Mouse (Mus musculus) liver, embryonic 12.5 days (tissue): ENCODE data around the gene Cbr4. TPM values are rescaled to one million over a fixed set of nuclear protein-coding genes. Genes with fewer than 3 reads are reported as not detected.

Source experiments
- ATAC-seq: fragments of 200-750 bp; cut with Nextera tagmentation; 2 replicates; pipeline ENCODE4 v1.8.0; 2017; ENCODE audit warnings: moderate number of reproducible peaks, mild to moderate bottlenecking, moderate library complexity
- H3K27ac ChIP-seq: fragments of 300-500 bp; sonication (generic); 2 replicates; pipeline ENCODE4 v1.5.1; 2016; ENCODE audit warnings: mild to moderate bottlenecking
- H3K27me3 ChIP-seq: fragments of 300-500 bp; sonication (generic); replicated peaks from 2 replicates; pipeline ENCODE4 v1.6.1; 2016; ENCODE audit warnings: mild to moderate bottlenecking, moderate library complexity
- H3K36me3 ChIP-seq: fragments of 300-500 bp; sonication (generic); 2 replicates; pipeline ENCODE4 v1.6.1; 2016; ENCODE audit warnings: mild to moderate bottlenecking, moderate library complexity
- H3K4me1 ChIP-seq: fragments of 300-500 bp; sonication (generic); 2 replicates; pipeline ENCODE4 v1.6.1; 2016
- H3K4me2 ChIP-seq: fragments of 300-500 bp; sonication (generic); 2 replicates; pipeline ENCODE4 v1.6.1; 2016; ENCODE audit warnings: mild to moderate bottlenecking, moderate library complexity
- H3K4me3 ChIP-seq: fragments of 300-500 bp; sonication (generic); 2 replicates; pipeline ENCODE4 v1.5.1; 2016; ENCODE audit warnings: mild to moderate bottlenecking, moderate library complexity
- H3K9ac ChIP-seq: fragments of 300-500 bp; sonication (generic); 2 replicates; pipeline ENCODE4 v1.6.1; 2016; ENCODE audit warnings: mild to moderate bottlenecking, moderate library complexity
- H3K9me3 ChIP-seq: fragments of 300-500 bp; sonication (generic); replicated peaks from 2 replicates; pipeline ENCODE4 v1.6.1; 2016; ENCODE audit warnings: mild to moderate bottlenecking, moderate library complexity
- WGBS: fragments of 180-500 bp; shearing (Covaris S2); methylation state at CpG from one replicate; pipeline ENCODE4 v1.1.7; 2016; ENCODE audit not compliant: insufficient replicate concordance; 5-methylcytosine and 5-hydroxymethylcytosine counted together
- polyA plus RNA-seq: library from polyadenylated mRNA; unstranded; fragments of >200 nt; fragmentation: Nextera tagmentation; extraction: Ambion mirVana; gene quantifications from 2 replicates; pipeline ENCODE4 v1.2.1, GENCODE M21; 2016

Cbr4 gene
- polyA plus RNA-seq, 1 experiment from 2014 or later, result 19.6 TPM

- H3K27ac ChIP-seq, result no peak overlapping the region
- H3K36me3 ChIP-seq, result 0 out of 2 replicates have a peak, but pooled peaks cover 2% of the 10 kb centered on the region
- H3K4me3 ChIP-seq, result no peak overlapping the region
- H3K9ac ChIP-seq, result no peak overlapping the region
- no peak for ATAC-seq
- 43% methylated on average over 6 of the region's 6 CpGs for WGBS
- no peaks in the 10 kb centered on the region for H3K9me3 ChIP-seq
- H3K4me1 ChIP-seq, result peaks cover 21% of the 10 kb centered on the region
- no peaks in the 10 kb centered on the region for H3K27me3 ChIP-seq
- H3K4me2 ChIP-seq, result no peak overlapping the region
These were observed 41.1 kb downstream of the Cbr4 start for GRCm38 (mm10) chr8:61528642-61529041.

- ATAC-seq, result no peak
- Histone ChIP-seq H3K27me3 (no peaks in the 10 kb centered on the region), H3K36me3 (0 out of 2 replicates have a peak, but pooled peaks cover 2% of the 10 kb centered on the region), H3K27ac (no peak overlapping the region), H3K4me3 (0 out of 2 replicates have a peak overlapping the region, but pooled peaks have one; percentile 13), H3K9ac (no peak overlapping the region), H3K4me1 (peaks cover 27% of the 10 kb centered on the region), H3K4me2 (peak overlapping the region; percentile 34), H3K9me3 (no peaks in the 10 kb centered on the region)
- 41% methylated on average over 22 of the region's 22 CpGs for WGBS
These were observed 44.6 kb downstream of the Cbr4 start for GRCm38 (mm10) chr8:61531944-61532795.

GRCm38 (mm10) chr8:61532831-61533230 lies 45.3 kb downstream of the Cbr4 start:
- Histone ChIP-seq H3K36me3 (0 out of 2 replicates have a peak, but pooled peaks cover 2% of the 10 kb centered on the region), H3K27ac (no peak overlapping the region), H3K4me2 (no peak overlapping the region), H3K9ac (no peak overlapping the region), H3K4me3 (no peak overlapping the region), H3K27me3 (no peaks in the 10 kb centered on the region), H3K9me3 (no peaks in the 10 kb centered on the region), H3K4me1 (peaks cover 27% of the 10 kb centered on the region)
- 76% methylated on average over 5 of the region's 5 CpGs for WGBS
- ATAC-seq, result no peak

GRCm38 (mm10) chr8:61533356-61533926 lies 45.9 kb downstream of the Cbr4 start:
- no peak for ATAC-seq
- peaks cover 23% of the 10 kb centered on the region for H3K4me1 ChIP-seq
- peak overlapping the region; percentile 13; the same call in 1 of the 2 replicates for H3K4me2 ChIP-seq
- 0 out of 2 replicates have a peak, but pooled peaks cover 2% of the 10 kb centered on the region for H3K36me3 ChIP-seq
- no peak overlapping the region for H3K9ac ChIP-seq
- H3K27me3 ChIP-seq, result no peaks in the 10 kb centered on the region
- no peak overlapping the region for H3K4me3 ChIP-seq
- H3K9me3 ChIP-seq, result no peaks in the 10 kb centered on the region
- no peak overlapping the region for H3K27ac ChIP-seq
- 39% methylated on average over 16 of the region's 16 CpGs for WGBS

- Histone ChIP-seq H3K9me3 (no peaks in the 10 kb centered on the region), H3K27ac (no peak overlapping the region), H3K4me1 (peaks cover 13% of the 10 kb centered on the region), H3K4me3 (no peak overlapping the region), H3K4me2 (no peak overlapping the region), H3K36me3 (no peaks in the 10 kb centered on the region), H3K27me3 (no peaks in the 10 kb centered on the region), H3K9ac (no peak overlapping the region)
- 77% methylated on average over 11 of the region's 11 CpGs for WGBS
- no peak for ATAC-seq
These were observed 47.9 kb downstream of the Cbr4 start for GRCm38 (mm10) chr8:61535472-61535871.

- H3K9me3 ChIP-seq, result no peaks in the 10 kb centered on the region
- no peak for ATAC-seq
- no peak overlapping the region for H3K4me2 ChIP-seq
- 72% methylated on average over 5 of the region's 5 CpGs for WGBS
- no peak overlapping the region for H3K9ac ChIP-seq
- no peaks in the 10 kb centered on the region for H3K27me3 ChIP-seq
- peaks cover 9% of the 10 kb centered on the region for H3K4me1 ChIP-seq
- H3K36me3 ChIP-seq, result no peaks in the 10 kb centered on the region
- no peak overlapping the region for H3K4me3 ChIP-seq
- H3K27ac ChIP-seq, result no peak overlapping the region
These were observed 49.9 kb downstream of the Cbr4 start for GRCm38 (mm10) chr8:61537471-61537870.

GRCm38 (mm10) chr8:61539828-61540500 lies 52.4 kb downstream of the Cbr4 start:
- Histone ChIP-seq H3K36me3 (no peaks in the 10 kb centered on the region), H3K4me1 (no peaks in the 10 kb centered on the region), H3K4me2 (no peak overlapping the region), H3K4me3 (no peak overlapping the region), H3K9ac (no peak overlapping the region), H3K27ac (no peak overlapping the region), H3K27me3 (no peaks in the 10 kb centered on the region), H3K9me3 (no peaks in the 10 kb centered on the region)
- ATAC-seq, result no peak
- 44% methylated on average over 7 of the region's 7 CpGs for WGBS

- peak overlapping the region; percentile 19 for H3K4me2 ChIP-seq
These were observed 62.1 kb downstream of the Cbr4 start for GRCm38 (mm10) chr8:61549585-61549984.

GRCm38 (mm10) chr8:61550006-61550748 lies 62.6 kb downstream of the Cbr4 start:
- H3K9ac ChIP-seq, result no peak overlapping the region
- H3K9me3 ChIP-seq, result peaks cover 15% of the 10 kb centered on the region
- H3K4me2 ChIP-seq, result peak overlapping the region; percentile 19
- ATAC-seq, result no peak
- H3K27me3 ChIP-seq, result peaks cover 8% of the 10 kb centered on the region; the same call in 1 of the 2 replicates
- H3K4me3 ChIP-seq, result no peak overlapping the region
- WGBS, result 39% methylated on average over 27 of the region's 27 CpGs
- peaks cover 18% of the 10 kb centered on the region for H3K36me3 ChIP-seq
- H3K4me1 ChIP-seq, result no peaks in the 10 kb centered on the region
- no peak overlapping the region for H3K27ac ChIP-seq

More at GRCm38 (mm10) chr8:61549585-61549984, 62.1 kb downstream of the Cbr4 start:
- H3K4me3 ChIP-seq, result no peak overlapping the region
- H3K9ac ChIP-seq, result no peak overlapping the region
- H3K27me3 ChIP-seq, result peaks cover 8% of the 10 kb centered on the region; the same call in 1 of the 2 replicates
- ATAC-seq, result no peak
- no peak overlapping the region for H3K27ac ChIP-seq
- H3K4me1 ChIP-seq, result no peaks in the 10 kb centered on the region
- 45% methylated on average over 41 of the region's 41 CpGs for WGBS
- H3K36me3 ChIP-seq, result peaks cover 18% of the 10 kb centered on the region
- peaks cover 15% of the 10 kb centered on the region for H3K9me3 ChIP-seq

- Histone ChIP-seq H3K4me1 (no peaks in the 10 kb centered on the region), H3K36me3 (peaks cover 18% of the 10 kb centered on the region), H3K27ac (no peak overlapping the region), H3K4me2 (no peak overlapping the region), H3K9ac (no peak overlapping the region), H3K9me3 (peaks cover 15% of the 10 kb centered on the region), H3K27me3 (peaks cover 8% of the 10 kb centered on the region; the same call in 1 of the 2 replicates), H3K4me3 (no peak overlapping the region)
- no peak for ATAC-seq
- 45% methylated on average over 6 of the region's 6 CpGs for WGBS
These were observed 64.7 kb downstream of the Cbr4 start for GRCm38 (mm10) chr8:61552221-61552620.

GRCm38 (mm10) chr8:61552755-61553402 lies 65.3 kb downstream of the Cbr4 start:
- ATAC-seq, result no peak
- Histone ChIP-seq H3K9ac (no peak overlapping the region), H3K4me1 (no peaks in the 10 kb centered on the region), H3K4me3 (no peak overlapping the region), H3K27me3 (peaks cover 8% of the 10 kb centered on the region; the same call in 1 of the 2 replicates), H3K4me2 (no peak overlapping the region), H3K36me3 (peaks cover 18% of the 10 kb centered on the region), H3K27ac (no peak overlapping the region), H3K9me3 (peaks cover 15% of the 10 kb centered on the region)
- WGBS, result 74% methylated on average over 8 of the region's 8 CpGs
